Mouse (Mus musculus): ENCODE measurements around the gene Lta. TPM values are rescaled to one million over a fixed set of nuclear protein-coding genes. Genes with fewer than 3 reads are reported as not detected.
A peak's percentile ranks its signal among the peaks of the same experiment; 100 is the strongest.

Gene Lta
- polyA plus RNA-seq, 1 experiment from 2014 or later: not detected

GRCm38 (mm10) chr17:35163326-35164081 lies 41.6 kb downstream of the Lta start:
- Histone ChIP-seq H3K9ac (peak overlapping the region; percentile 100), H3K27me3 (replicated peaks) (no peaks in the 10 kb centered on the region), H3K36me3 (peaks cover 42% of the 10 kb centered on the region), H3K4me1 (peaks cover 39% of the 10 kb centered on the region), H3K4me2 (peak overlapping the region; percentile 99), H3K4me3 (peak overlapping the region; percentile 100), H3K27ac (replicated peaks) (peak overlapping the region; percentile 99), H3K9me3 (no peaks in the 10 kb centered on the region)
- ATAC-seq (ENCODE audit: extremely low read depth, insufficient number of reproducible peaks, low FRiP score, low TSS enrichment): no peak
- WGBS: 12% methylated on average over 8 of the region's 8 CpGs

DNA sequence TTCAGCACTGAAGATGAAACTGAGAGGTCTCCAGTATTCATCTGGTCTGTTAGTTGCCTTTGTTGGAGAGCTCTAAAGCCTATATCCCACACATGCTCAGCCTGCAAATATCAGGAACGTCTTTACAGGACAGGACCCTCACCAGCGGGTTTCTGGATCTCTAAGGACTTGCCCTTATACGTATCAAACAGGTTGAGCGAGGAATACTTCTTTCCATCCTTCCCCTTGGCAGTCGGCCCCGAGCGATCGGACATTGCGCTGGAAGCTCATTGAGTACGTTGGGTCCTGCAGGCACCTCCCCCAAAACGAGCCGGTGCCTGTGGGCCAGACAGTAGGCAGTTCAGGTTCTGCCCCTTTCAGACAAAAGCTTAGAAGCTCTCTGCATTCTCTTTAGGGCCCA lies 42.4 kb downstream of the Lta start:
- WGBS: 33% methylated on average over 12 of the region's 12 CpGs
- Histone ChIP-seq H3K4me3 (peak overlapping the region; percentile 100), H3K27me3 (replicated peaks) (no peaks in the 10 kb centered on the region), H3K9ac (peak overlapping the region; percentile 100), H3K4me2 (peak overlapping the region; percentile 99), H3K4me1 (peaks cover 39% of the 10 kb centered on the region), H3K27ac (replicated peaks) (peak overlapping the region; percentile 26; the same call in 1 of the 2 replicates), H3K36me3 (peaks cover 50% of the 10 kb centered on the region), H3K9me3 (no peaks in the 10 kb centered on the region)
- no peak for ATAC-seq (ENCODE audit: extremely low read depth, insufficient number of reproducible peaks, low FRiP score, low TSS enrichment)

- H3K4me3 ChIP-seq: peak overlapping the region; percentile 100
- no peak for ATAC-seq (ENCODE audit: extremely low read depth, insufficient number of reproducible peaks, low FRiP score, low TSS enrichment)
- peak overlapping the region; percentile 100 for H3K9ac ChIP-seq
- no peaks in the 10 kb centered on the region for H3K27me3 ChIP-seq (replicated peaks)
- no peaks in the 10 kb centered on the region for H3K9me3 ChIP-seq
- H3K27ac ChIP-seq (replicated peaks): peak overlapping the region; percentile 26; the same call in 1 of the 2 replicates
- 73% methylated on average over 14 of the region's 14 CpGs for WGBS
- H3K4me2 ChIP-seq: peak overlapping the region; percentile 99
- H3K36me3 ChIP-seq: peaks cover 56% of the 10 kb centered on the region
- H3K4me1 ChIP-seq: peaks cover 39% of the 10 kb centered on the region
Observed at GRCm38 (mm10) chr17:35162121-35162520, 43.0 kb downstream of the Lta start.

- ATAC-seq (ENCODE audit: extremely low read depth, insufficient number of reproducible peaks, low FRiP score, low TSS enrichment): no peak
- Histone ChIP-seq H3K4me2 (peak overlapping the region; percentile 99; the same call in 1 of the 2 replicates), H3K4me1 (peaks cover 38% of the 10 kb centered on the region), H3K36me3 (peaks cover 63% of the 10 kb centered on the region), H3K9ac (peak overlapping the region; percentile 100), H3K27ac (replicated peaks) (no peak overlapping the region), H3K9me3 (no peaks in the 10 kb centered on the region), H3K4me3 (peak overlapping the region; percentile 100; the same call in 1 of the 2 replicates), H3K27me3 (replicated peaks) (no peaks in the 10 kb centered on the region)
- 73% methylated on average over 11 of the region's 11 CpGs for WGBS
Observed at GRCm38 (mm10) chr17:35161421-35161820, 43.7 kb downstream of the Lta start.

GRCm38 (mm10) chr17:35159638-35160037 lies 45.5 kb downstream of the Lta start:
- ATAC-seq (ENCODE audit: extremely low read depth, insufficient number of reproducible peaks, low FRiP score, low TSS enrichment): no peak
- H3K4me1 ChIP-seq: peaks cover 29% of the 10 kb centered on the region
- no peaks in the 10 kb centered on the region for H3K27me3 ChIP-seq (replicated peaks)
- WGBS: 82% methylated on average over 7 of the region's 7 CpGs
- peaks cover 81% of the 10 kb centered on the region for H3K36me3 ChIP-seq
- no peak overlapping the region for H3K27ac ChIP-seq (replicated peaks)
- no peak overlapping the region for H3K4me3 ChIP-seq
- H3K9ac ChIP-seq: no peak overlapping the region
- H3K4me2 ChIP-seq: no peak overlapping the region
- no peaks in the 10 kb centered on the region for H3K9me3 ChIP-seq

DNA sequence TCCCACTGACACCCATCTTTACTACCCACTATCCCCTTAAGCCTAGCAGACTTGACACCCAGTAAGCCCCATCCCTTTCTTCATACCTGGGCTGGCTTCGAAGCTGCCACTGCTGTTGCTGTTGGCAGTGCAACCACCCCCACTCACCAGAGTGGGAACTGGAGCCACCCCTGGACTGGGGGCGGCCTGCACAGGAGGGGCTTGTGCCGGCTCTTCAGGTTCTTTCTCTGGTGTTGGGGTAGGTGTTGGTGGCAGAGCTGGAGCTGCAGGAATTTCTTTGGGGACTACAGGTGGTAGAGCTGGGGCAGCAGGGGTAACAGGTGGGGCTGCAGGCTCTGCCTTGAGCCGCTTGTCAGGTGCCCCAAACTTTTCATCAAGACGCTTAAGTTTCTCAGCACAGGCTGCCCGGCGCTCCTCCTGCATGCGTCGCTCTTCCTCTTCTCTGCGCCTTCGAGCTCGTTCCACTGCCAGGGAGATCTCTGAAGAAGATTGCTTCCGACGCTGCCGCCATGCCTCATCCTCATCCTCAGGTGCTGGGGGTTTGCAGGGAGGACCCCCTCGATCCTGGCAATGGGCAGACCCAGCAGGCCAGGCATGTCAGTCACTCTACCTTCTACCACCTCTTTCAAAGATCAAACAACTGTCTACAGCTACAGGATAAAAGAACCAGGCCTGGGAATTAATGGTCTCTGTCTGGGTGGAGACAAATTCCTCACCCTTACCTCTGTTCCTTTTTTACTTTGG lies 46.1 kb downstream of the Lta start:
- Histone ChIP-seq H3K36me3 (peaks cover 87% of the 10 kb centered on the region), H3K4me1 (peaks cover 29% of the 10 kb centered on the region), H3K4me2 (no peak overlapping the region), H3K27ac (replicated peaks) (no peak overlapping the region), H3K9me3 (no peaks in the 10 kb centered on the region), H3K4me3 (no peak overlapping the region), H3K9ac (no peak overlapping the region), H3K27me3 (replicated peaks) (no peaks in the 10 kb centered on the region)
- no peak for ATAC-seq (ENCODE audit: extremely low read depth, insufficient number of reproducible peaks, low FRiP score, low TSS enrichment)
- WGBS: 92% methylated on average over 16 of the region's 16 CpGs

DNA sequence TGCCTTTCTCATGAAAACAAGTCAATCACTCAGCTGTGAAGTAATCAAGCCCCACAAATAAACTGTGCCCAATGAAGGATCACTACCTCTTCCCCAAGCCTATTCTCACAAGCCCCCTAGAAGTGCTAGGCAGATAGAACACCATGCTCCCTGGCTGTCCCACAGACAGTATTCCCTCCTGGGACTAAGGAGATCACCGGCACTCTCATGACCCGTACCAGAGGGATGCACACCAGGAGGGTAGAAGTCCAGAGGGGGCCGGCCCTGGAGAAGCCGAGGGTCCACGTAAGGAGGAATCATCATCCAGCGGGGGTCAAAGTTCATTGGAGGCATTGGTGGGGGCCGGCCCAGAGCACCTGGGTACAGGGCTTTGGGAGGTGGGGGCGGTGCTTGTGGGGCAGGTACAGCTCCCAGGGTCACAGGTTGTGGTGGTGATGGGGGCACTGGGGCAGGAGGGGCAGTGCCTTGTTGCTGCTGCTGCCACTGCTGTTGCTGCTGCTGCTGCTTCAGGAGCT lies 47.4 kb downstream of the Lta start:
- 0 out of 2 replicates have a peak overlapping the region, but pooled peaks have one; percentile 14 for H3K9ac ChIP-seq
- no peaks in the 10 kb centered on the region for H3K9me3 ChIP-seq
- ATAC-seq (ENCODE audit: extremely low read depth, insufficient number of reproducible peaks, low FRiP score, low TSS enrichment): no peak
- H3K4me2 ChIP-seq: no peak overlapping the region
- H3K4me1 ChIP-seq: peaks cover 21% of the 10 kb centered on the region
- no peak overlapping the region for H3K27ac ChIP-seq (replicated peaks)
- WGBS: 91% methylated on average over 8 of the region's 8 CpGs
- H3K36me3 ChIP-seq: peaks cover 100% of the 10 kb centered on the region
- H3K4me3 ChIP-seq: no peak overlapping the region
- H3K27me3 ChIP-seq (replicated peaks): no peaks in the 10 kb centered on the region

DNA sequence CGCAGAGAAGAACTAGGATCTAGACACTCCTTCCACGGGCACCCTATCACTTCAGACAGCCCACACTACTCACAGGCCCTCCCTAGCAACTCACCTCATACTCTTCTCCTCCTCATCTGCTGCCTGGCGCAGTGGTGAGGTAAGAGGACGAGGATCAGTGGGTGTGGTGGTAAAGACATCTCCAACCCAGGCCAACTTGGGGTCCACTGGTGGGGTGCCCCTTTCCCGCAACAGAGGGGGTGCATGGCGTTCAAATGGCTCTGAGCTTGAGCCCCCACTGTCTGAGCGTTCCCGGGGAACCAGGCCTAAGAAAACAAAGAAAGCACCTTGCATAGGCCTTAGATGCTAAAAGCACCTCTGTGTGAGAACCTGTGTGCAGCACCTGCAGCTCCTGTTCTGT lies 47.9 kb downstream of the Lta start:
- Histone ChIP-seq H3K36me3 (peaks cover 100% of the 10 kb centered on the region), H3K27ac (replicated peaks) (no peak overlapping the region), H3K4me1 (peaks cover 16% of the 10 kb centered on the region), H3K9me3 (no peaks in the 10 kb centered on the region), H3K4me3 (no peak overlapping the region), H3K4me2 (no peak overlapping the region), H3K27me3 (replicated peaks) (no peaks in the 10 kb centered on the region), H3K9ac (no peak overlapping the region)
- ATAC-seq (ENCODE audit: extremely low read depth, insufficient number of reproducible peaks, low FRiP score, low TSS enrichment): no peak
- 81% methylated on average over 8 of the region's 8 CpGs for WGBS

- ATAC-seq (ENCODE audit: extremely low read depth, insufficient number of reproducible peaks, low FRiP score, low TSS enrichment): no peak
- no peaks in the 10 kb centered on the region for H3K9me3 ChIP-seq
Observed at GRCm38 (mm10) chr17:35156461-35157200, 48.5 kb downstream of the Lta start.

GRCm38 (mm10) chr17:35155451-35155850 lies 49.7 kb downstream of the Lta start:
- Histone ChIP-seq H3K9ac (no peak overlapping the region), H3K27ac (replicated peaks) (no peak overlapping the region)
- ATAC-seq (ENCODE audit: extremely low read depth, insufficient number of reproducible peaks, low FRiP score, low TSS enrichment): no peak

More at GRCm38 (mm10) chr17:35156461-35157200, 48.5 kb downstream of the Lta start:
- Histone ChIP-seq H3K4me1 (peaks cover 10% of the 10 kb centered on the region), H3K36me3 (peaks cover 100% of the 10 kb centered on the region), H3K4me2 (no peak overlapping the region), H3K27me3 (replicated peaks) (no peaks in the 10 kb centered on the region), H3K9ac (no peak overlapping the region), H3K4me3 (no peak overlapping the region), H3K27ac (replicated peaks) (no peak overlapping the region)
- WGBS: 85% methylated on average over 33 of the region's 33 CpGs

GRCm38 (mm10) chr17:35154616-35155015 lies 50.5 kb downstream of the Lta start:
- Histone ChIP-seq H3K9me3 (no peaks in the 10 kb centered on the region), H3K27me3 (replicated peaks) (no peaks in the 10 kb centered on the region), H3K9ac (no peak overlapping the region), H3K4me3 (no peak overlapping the region), H3K36me3 (peaks cover 99% of the 10 kb centered on the region), H3K4me2 (no peak overlapping the region), H3K4me1 (no peaks in the 10 kb centered on the region), H3K27ac (replicated peaks) (no peak overlapping the region)
- no peak for ATAC-seq (ENCODE audit: extremely low read depth, insufficient number of reproducible peaks, low FRiP score, low TSS enrichment)
- 82% methylated on average over 7 of the region's 7 CpGs for WGBS

More at GRCm38 (mm10) chr17:35155451-35155850, 49.7 kb downstream of the Lta start:
- no peaks in the 10 kb centered on the region for H3K9me3 ChIP-seq
- H3K4me3 ChIP-seq: no peak overlapping the region
- H3K36me3 ChIP-seq: peaks cover 99% of the 10 kb centered on the region
- H3K4me1 ChIP-seq: no peaks in the 10 kb centered on the region
- H3K27me3 ChIP-seq (replicated peaks): no peaks in the 10 kb centered on the region
- 86% methylated on average over 12 of the region's 12 CpGs for WGBS
- H3K4me2 ChIP-seq: no peak overlapping the region
